Mouse (Mus musculus): Measurements from ENCODE around the gene Fnbp1. TPM values are rescaled to one million over a fixed set of nuclear protein-coding genes. Genes with fewer than 3 reads are reported as not detected.

Gene Fnbp1
- polyA plus RNA-seq, 1 experiment from 2014 or later: 23.2 TPM

DNA sequence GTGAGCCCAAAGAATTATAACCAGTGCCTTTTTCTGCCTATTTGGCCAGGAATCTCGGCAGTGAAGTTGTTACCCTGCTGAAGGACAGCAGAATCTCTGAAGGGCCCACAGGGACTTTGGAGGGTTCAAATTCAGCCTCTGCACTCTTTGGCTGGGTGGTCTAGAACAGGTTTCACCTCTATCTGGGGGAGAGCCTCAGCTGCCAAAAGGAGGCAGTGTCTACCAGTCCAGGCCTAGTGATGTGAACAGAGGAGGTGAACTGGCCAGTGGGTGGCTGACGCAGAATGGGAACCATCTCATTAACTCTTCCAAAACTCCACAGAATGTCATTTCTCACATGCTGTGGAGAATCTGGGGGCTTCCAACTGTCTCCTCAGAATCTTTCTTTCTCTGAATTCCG is 697 bp upstream of the Fnbp1 start:
- H3K9ac ChIP-seq (replicated peaks; ENCODE audit: low read depth, low read length): peak overlapping the region; percentile 90; the same call in 1 of the 2 replicates
- H3K36me3 ChIP-seq (ENCODE audit: control insufficient read depth, insufficient read depth): no peaks in the 10 kb centered on the region
- 39% methylated on average over 3 of the region's 3 CpGs for WGBS
- peaks cover 14% of the 10 kb centered on the region for H3K4me1 ChIP-seq (replicated peaks; ENCODE audit: control insufficient read depth, insufficient read depth, low read length)
- no peaks in the 10 kb centered on the region for H3K27me3 ChIP-seq (replicated peaks; ENCODE audit: control insufficient read depth, insufficient read depth, low read length)
- H3K9me3 ChIP-seq (ENCODE audit: control insufficient read depth, low read length): no peaks in the 10 kb centered on the region
- peak overlapping the region; percentile 88 for H3K4me3 ChIP-seq (replicated peaks; ENCODE audit: low read length)
- ATAC-seq: no peak
- no peak overlapping the region for H3K27ac ChIP-seq (ENCODE audit: low read length)
- peak overlapping the region; percentile 88 for H3K4me2 ChIP-seq (ENCODE audit: low read length)

DNA sequence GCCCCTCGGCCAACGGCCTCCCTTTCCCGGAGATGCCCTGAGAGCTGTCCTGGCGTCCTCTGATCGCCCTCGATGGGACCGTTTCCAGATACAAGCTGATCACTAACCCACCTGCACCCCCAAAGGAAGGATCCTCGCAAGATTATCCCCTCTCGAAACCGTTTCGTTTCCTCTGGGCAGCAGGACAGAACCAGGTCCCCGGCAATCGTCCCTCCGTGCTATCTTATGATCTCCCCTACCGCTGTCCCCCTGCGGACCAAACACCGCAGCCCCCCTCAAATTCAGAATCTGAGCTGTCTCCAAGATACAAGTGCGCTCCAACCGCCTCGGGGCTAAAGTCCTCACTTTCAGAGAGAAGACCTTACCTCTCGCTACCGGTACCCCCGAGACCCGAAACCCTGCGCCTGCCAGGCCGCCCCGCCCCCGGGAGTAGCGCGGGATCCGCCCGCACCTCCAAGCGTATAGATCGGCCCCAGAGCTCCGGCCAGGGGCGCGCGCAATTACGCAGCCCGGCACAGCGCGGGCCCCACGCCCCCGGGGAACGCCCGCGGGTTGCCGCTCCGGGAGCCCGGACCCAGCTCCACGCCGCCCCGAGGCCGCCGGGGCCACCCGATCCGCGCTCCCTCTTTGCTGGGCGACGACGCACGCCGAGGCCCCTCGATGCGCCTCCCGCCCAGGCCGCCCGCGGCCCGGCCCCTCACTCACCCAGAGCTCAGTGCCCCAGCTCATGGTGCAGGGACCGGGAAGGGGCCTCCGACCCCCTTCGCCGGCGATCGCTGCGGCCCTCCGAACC is 538 bp downstream of the Fnbp1 start:
- peak overlapping the region; percentile 88 for H3K4me2 ChIP-seq (ENCODE audit: low read length)
- ATAC-seq: peak; percentile 65
- peaks cover 14% of the 10 kb centered on the region for H3K4me1 ChIP-seq (replicated peaks; ENCODE audit: control insufficient read depth, insufficient read depth, low read length)
- H3K27ac ChIP-seq (ENCODE audit: low read length): peak overlapping the region; percentile 72
- H3K4me3 ChIP-seq (replicated peaks; ENCODE audit: low read length): peak overlapping the region; percentile 88
- WGBS: under 1% methylated on average over 69 of the region's 78 CpGs
- no peaks in the 10 kb centered on the region for H3K27me3 ChIP-seq (replicated peaks; ENCODE audit: control insufficient read depth, insufficient read depth, low read length)
- no peaks in the 10 kb centered on the region for H3K36me3 ChIP-seq (ENCODE audit: control insufficient read depth, insufficient read depth)
- H3K9ac ChIP-seq (replicated peaks; ENCODE audit: low read depth, low read length): peak overlapping the region; percentile 90
- H3K9me3 ChIP-seq (ENCODE audit: control insufficient read depth, low read length): no peaks in the 10 kb centered on the region

DNA sequence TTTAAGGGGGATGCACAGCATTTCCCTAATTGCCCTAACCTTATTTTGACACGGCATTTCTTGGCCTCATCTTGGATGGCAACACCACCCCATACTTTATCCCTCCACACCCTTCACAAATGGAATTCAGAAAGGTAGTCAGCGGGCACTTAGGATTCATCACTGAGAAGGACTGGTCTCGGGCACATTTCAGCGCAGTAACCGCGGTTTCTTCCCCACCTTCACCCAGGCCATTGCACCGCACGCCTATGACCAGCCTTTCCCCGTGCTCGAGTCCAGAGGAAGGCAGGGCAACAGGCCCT is 1.1 kb downstream of the Fnbp1 start:
- Histone ChIP-seq H3K36me3 (ENCODE audit: control insufficient read depth, insufficient read depth) (no peaks in the 10 kb centered on the region), H3K27me3 (replicated peaks; ENCODE audit: control insufficient read depth, insufficient read depth, low read length) (no peaks in the 10 kb centered on the region), H3K4me3 (replicated peaks; ENCODE audit: low read length) (peak overlapping the region; percentile 88), H3K9ac (replicated peaks; ENCODE audit: low read depth, low read length) (peak overlapping the region; percentile 90), H3K4me2 (ENCODE audit: low read length) (peak overlapping the region; percentile 88), H3K27ac (ENCODE audit: low read length) (no peak overlapping the region), H3K4me1 (replicated peaks; ENCODE audit: control insufficient read depth, insufficient read depth, low read length) (peaks cover 14% of the 10 kb centered on the region), H3K9me3 (ENCODE audit: control insufficient read depth, low read length) (no peaks in the 10 kb centered on the region)
- no peak for ATAC-seq
- WGBS: 8% methylated on average over 10 of the region's 10 CpGs

DNA sequence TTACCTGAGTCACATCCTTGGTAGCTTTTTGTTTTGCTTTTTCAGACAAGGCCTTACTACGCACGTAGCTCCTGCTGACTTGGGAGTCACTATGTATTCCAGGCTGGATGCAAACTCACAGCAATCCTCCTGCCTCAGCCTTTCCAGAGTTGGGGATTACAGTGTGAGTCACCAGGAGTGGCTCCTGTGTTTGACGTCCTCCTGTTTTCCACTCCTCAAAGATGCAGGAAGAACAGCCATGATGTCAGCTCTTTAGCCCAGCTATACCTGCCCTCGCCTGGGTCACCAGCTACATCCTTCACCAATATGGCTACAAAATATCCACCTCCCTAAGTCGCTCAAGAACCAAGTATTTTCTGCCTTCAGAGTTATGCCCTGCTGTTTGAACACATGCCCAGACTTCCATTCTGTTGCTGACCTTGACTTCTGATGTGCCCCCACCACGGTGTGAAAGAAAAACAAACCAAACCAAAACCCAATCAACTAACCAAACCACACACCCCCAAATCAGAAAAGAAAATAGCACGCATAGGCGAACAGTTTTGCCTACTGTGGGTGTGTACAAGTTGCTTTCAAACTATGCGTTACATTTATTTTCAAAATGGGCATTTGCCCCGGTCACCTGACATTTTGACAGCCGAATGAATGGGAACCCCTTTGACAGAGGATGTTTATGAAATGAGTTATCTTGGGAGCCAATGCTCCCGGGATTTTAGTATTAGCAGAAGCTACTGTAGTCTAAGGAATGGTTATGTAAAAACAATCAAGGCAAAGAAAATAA is 1.6 kb downstream of the Fnbp1 start:
- 85% methylated on average over 12 of the region's 12 CpGs for WGBS
- Histone ChIP-seq H3K36me3 (ENCODE audit: control insufficient read depth, insufficient read depth) (no peaks in the 10 kb centered on the region), H3K4me3 (replicated peaks; ENCODE audit: low read length) (peak overlapping the region; percentile 88), H3K9ac (replicated peaks; ENCODE audit: low read depth, low read length) (peak overlapping the region; percentile 90), H3K4me2 (ENCODE audit: low read length) (peak overlapping the region; percentile 88), H3K27me3 (replicated peaks; ENCODE audit: control insufficient read depth, insufficient read depth, low read length) (no peaks in the 10 kb centered on the region), H3K4me1 (replicated peaks; ENCODE audit: control insufficient read depth, insufficient read depth, low read length) (peaks cover 14% of the 10 kb centered on the region), H3K27ac (ENCODE audit: low read length) (no peak overlapping the region), H3K9me3 (ENCODE audit: control insufficient read depth, low read length) (no peaks in the 10 kb centered on the region)
- ATAC-seq: no peak

DNA sequence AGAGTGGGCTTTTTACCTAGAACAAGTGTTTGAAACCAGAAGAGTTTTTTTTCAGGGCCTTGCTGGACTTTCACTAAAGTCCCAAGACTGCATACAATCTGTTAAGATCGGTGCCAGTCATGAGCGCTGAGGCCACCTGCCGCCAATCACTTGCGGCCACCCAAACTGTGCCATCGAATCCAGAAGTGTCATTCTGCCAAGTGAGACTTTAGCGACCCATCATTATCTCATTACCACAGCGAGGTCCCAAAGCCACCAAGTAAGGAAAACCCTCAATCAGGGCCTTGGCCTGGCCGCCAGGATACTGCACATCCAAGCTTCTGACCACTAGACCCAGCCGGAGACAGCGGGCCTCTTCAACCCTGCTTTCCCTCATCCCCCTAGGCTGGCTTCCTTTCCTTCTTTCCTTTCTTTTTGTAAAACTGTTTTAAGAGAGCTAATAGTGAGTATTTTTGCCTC is 2.6 kb downstream of the Fnbp1 start:
- Histone ChIP-seq H3K4me3 (replicated peaks; ENCODE audit: low read length) (no peak overlapping the region), H3K4me2 (ENCODE audit: low read length) (no peak overlapping the region), H3K27ac (ENCODE audit: low read length) (no peak overlapping the region), H3K36me3 (ENCODE audit: control insufficient read depth, insufficient read depth) (no peaks in the 10 kb centered on the region), H3K9ac (replicated peaks; ENCODE audit: low read depth, low read length) (no peak overlapping the region), H3K27me3 (replicated peaks; ENCODE audit: control insufficient read depth, insufficient read depth, low read length) (no peaks in the 10 kb centered on the region), H3K4me1 (replicated peaks; ENCODE audit: control insufficient read depth, insufficient read depth, low read length) (peaks cover 14% of the 10 kb centered on the region), H3K9me3 (ENCODE audit: control insufficient read depth, low read length) (no peaks in the 10 kb centered on the region)
- ATAC-seq: no peak
- WGBS: 81% methylated on average over 10 of the region's 10 CpGs

DNA sequence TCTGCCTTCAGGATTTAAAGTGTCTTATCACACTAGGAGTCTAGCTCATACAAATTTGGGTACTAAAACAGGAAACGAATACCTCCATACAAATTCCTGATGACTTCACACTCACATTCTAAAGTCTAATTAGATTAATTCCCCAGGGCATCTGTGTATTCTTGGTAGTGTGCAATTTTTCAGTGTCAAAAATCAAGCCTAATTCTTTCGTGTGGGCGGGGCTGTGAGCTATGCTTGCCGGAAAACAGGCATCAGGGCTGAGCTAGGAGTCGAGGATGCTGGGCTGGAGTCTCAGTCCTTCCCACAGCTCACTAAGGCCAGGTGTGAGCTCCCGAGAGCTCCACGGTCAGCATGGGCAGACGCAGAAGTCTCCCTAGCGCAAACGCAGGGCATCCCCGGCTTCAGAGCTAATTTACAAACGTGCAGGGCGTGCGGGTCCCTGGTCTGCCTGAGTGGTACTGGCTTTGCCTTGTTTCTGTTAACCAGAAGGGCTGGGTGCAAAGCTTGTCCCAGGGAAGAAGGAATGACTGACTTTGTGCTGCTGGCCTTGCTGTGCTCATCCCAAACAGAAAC is 4.7 kb downstream of the Fnbp1 start:
- no peak overlapping the region for H3K9ac ChIP-seq (replicated peaks; ENCODE audit: low read depth, low read length)
- WGBS: 81% methylated on average over 14 of the region's 14 CpGs
- H3K36me3 ChIP-seq (ENCODE audit: control insufficient read depth, insufficient read depth): no peaks in the 10 kb centered on the region
- no peak overlapping the region for H3K4me2 ChIP-seq (ENCODE audit: low read length)
- no peaks in the 10 kb centered on the region for H3K9me3 ChIP-seq (ENCODE audit: control insufficient read depth, low read length)
- H3K4me1 ChIP-seq (replicated peaks; ENCODE audit: control insufficient read depth, insufficient read depth, low read length): peaks cover 10% of the 10 kb centered on the region
- H3K27me3 ChIP-seq (replicated peaks; ENCODE audit: control insufficient read depth, insufficient read depth, low read length): no peaks in the 10 kb centered on the region
- no peak for ATAC-seq
- no peak overlapping the region for H3K4me3 ChIP-seq (replicated peaks; ENCODE audit: low read length)
- no peak overlapping the region for H3K27ac ChIP-seq (ENCODE audit: low read length)

DNA sequence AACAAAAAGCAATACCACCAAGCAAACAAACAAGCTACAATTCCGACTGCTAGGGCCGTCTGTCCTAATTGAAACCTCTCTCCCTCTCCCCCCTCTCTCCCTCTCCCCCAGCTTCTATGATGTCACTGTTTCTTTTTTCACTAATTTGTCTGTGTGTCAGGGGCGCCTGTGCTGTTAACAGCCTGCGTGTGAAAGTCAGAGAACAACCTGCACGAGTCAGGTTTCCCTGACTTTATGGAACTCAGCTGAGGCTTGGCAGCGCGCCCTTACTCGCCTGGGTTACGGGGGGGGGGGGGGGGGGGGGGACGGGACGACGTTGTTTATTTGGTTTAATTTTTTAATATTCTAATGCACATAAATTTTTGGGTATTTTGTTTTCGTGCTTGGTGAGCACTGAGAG is 5.5 kb downstream of the Fnbp1 start:
- no peak for ATAC-seq
- H3K36me3 ChIP-seq (ENCODE audit: control insufficient read depth, insufficient read depth): no peaks in the 10 kb centered on the region
- 56% methylated on average over 13 of the region's 13 CpGs for WGBS

DNA sequence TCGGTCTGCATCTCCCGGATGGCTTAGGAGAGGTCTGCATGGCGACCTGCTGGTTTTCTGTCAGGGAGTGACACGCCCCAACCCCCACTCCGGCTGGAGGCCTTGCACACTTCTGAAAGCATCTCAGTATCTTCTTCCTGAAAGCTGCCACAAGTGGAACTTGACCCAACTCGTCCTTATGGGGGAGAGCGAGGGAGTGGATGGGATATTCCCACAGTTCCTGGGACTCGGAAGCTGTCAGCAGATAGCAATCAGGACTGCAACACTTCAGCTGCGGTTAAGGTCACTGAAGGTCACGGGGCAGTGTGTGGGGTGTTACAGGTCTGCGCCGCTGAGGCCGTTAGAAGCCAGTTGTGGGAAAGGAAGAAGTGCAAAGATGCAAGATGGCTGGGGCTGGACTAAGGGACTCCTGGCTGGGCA is 6.3 kb downstream of the Fnbp1 start:
- no peak overlapping the region for H3K4me3 ChIP-seq (replicated peaks; ENCODE audit: low read length)
- H3K4me2 ChIP-seq (ENCODE audit: low read length): no peak overlapping the region
- no peaks in the 10 kb centered on the region for H3K9me3 ChIP-seq (ENCODE audit: control insufficient read depth, low read length)
- peaks cover 4% of the 10 kb centered on the region for H3K4me1 ChIP-seq (replicated peaks; ENCODE audit: control insufficient read depth, insufficient read depth, low read length)
- no peaks in the 10 kb centered on the region for H3K36me3 ChIP-seq (ENCODE audit: control insufficient read depth, insufficient read depth)
- no peak overlapping the region for H3K27ac ChIP-seq (ENCODE audit: low read length)
- H3K9ac ChIP-seq (replicated peaks; ENCODE audit: low read depth, low read length): no peak overlapping the region
- WGBS: 81% methylated on average over 13 of the region's 13 CpGs
- no peak for ATAC-seq
- no peaks in the 10 kb centered on the region for H3K27me3 ChIP-seq (replicated peaks; ENCODE audit: control insufficient read depth, insufficient read depth, low read length)

More for the DNA sequence above, 5.5 kb downstream of the Fnbp1 start:
- Histone ChIP-seq H3K9me3 (ENCODE audit: control insufficient read depth, low read length) (no peaks in the 10 kb centered on the region), H3K9ac (replicated peaks; ENCODE audit: low read depth, low read length) (no peak overlapping the region), H3K4me3 (replicated peaks; ENCODE audit: low read length) (no peak overlapping the region), H3K27me3 (replicated peaks; ENCODE audit: control insufficient read depth, insufficient read depth, low read length) (no peaks in the 10 kb centered on the region), H3K4me1 (replicated peaks; ENCODE audit: control insufficient read depth, insufficient read depth, low read length) (peaks cover 9% of the 10 kb centered on the region), H3K4me2 (ENCODE audit: low read length) (no peak overlapping the region), H3K27ac (ENCODE audit: low read length) (no peak overlapping the region)

DNA sequence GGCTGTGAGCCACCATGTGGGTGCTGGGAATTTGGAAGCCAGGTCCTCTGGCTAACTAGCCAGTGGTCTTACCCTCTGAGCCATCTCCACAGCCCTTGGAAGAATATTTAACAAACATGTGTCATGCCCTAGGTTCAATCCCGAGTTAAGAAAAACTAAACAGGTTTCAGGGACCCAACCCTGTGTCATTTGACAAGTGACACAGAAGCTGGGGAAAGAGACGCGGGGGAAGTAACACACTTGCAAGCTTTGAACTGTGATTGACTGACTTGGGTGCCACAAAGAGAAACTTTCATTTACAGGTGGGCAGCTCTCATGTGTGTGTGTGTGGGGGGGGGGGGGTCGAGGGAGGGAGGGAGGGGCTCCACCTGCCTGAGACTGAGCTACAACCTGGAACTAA is 7.8 kb downstream of the Fnbp1 start:
- no peak for ATAC-seq
- Histone ChIP-seq H3K4me1 (replicated peaks; ENCODE audit: control insufficient read depth, insufficient read depth, low read length) (no peaks in the 10 kb centered on the region), H3K9ac (replicated peaks; ENCODE audit: low read depth, low read length) (no peak overlapping the region), H3K9me3 (ENCODE audit: control insufficient read depth, low read length) (no peaks in the 10 kb centered on the region), H3K27ac (ENCODE audit: low read length) (no peak overlapping the region), H3K4me2 (ENCODE audit: low read length) (no peak overlapping the region), H3K4me3 (replicated peaks; ENCODE audit: low read length) (no peak overlapping the region), H3K36me3 (ENCODE audit: control insufficient read depth, insufficient read depth) (no peaks in the 10 kb centered on the region), H3K27me3 (replicated peaks; ENCODE audit: control insufficient read depth, insufficient read depth, low read length) (no peaks in the 10 kb centered on the region)
- 81% methylated on average over 4 of the region's 4 CpGs for WGBS

Measured in forebrain, embryonic 16.5 days (tissue).